ENCODE assay signal across 8 mouse cellular contexts in the genomic region with DNA sequence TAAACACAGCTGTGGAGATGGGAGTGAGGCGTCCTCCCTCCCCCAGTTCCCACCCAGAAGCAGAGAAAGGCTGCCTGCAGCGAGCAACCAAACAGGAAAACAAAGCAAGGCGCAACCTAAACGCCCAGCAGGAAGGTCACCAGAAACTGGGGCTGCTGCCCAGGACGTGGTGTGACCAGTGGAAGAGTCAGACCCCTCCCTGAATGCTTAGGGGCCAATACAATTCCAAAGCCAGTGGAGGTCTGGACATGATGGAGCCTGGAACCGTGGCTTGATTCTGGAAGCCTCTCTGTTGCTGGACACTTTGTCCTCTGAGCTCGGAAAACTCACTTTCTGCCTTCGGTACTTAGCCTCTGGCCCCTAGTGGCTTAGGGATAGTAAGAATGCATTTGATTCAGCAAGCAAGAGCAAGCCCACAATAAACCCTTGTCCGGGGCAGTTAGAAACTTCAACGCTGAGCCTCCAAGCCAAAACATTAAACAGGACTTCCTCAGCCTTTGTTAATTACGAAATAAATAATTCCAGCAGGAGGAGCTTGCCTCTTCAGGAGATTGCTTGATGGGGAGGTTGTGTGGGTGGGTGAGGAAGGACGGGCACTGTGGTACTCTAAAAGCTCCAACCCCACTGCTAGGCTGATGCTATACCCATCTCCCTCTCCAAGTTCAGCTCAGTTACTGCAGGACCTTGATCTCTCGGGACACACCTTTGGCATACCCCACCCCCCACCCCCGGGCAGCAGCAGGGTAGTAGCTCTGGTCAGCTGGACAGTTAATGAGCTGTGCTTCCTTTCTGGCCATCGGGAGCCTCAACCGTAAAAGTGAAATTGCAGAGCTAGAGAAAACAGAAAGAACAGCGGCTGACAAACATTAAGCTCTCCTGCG. TPM values are rescaled to one million over a fixed set of nuclear protein-coding genes. Genes with fewer than 3 reads are reported as not detected.
DNase-seq lines count a peak whose midpoint lies in the region; ATAC-seq lines count a peak whose summit lies in the region.

No protein-coding gene starts in this region.

- H3K9ac ChIP-seq in embryonic facial prominence, embryonic 12.5 days = 0 out of 2 replicates have a peak overlapping the region, but pooled peaks have one; percentile 19
- peak overlapping the region; percentile 56 for H3K9ac ChIP-seq in heart, embryonic 14.5 days (ENCODE audit: low read length)
- peak overlapping the region; percentile 62 for H3K9ac ChIP-seq in kidney, embryonic 16.5 days (replicated peaks; ENCODE audit: low read length)
- H3K9ac ChIP-seq in stomach, embryonic 16.5 days (ENCODE audit: low read length) = peak overlapping the region; percentile 63

- 6% methylated on average over 18 of the region's 18 CpGs for WGBS in embryonic facial prominence, embryonic 12.5 days
- WGBS in heart, embryonic 14.5 days = 10% methylated on average over 18 of the region's 18 CpGs
- 1% methylated on average over 18 of the region's 18 CpGs for WGBS in kidney, embryonic 16.5 days
- 10% methylated on average over 18 of the region's 18 CpGs for WGBS in stomach, embryonic 16.5 days

- 0 out of 2 replicates have a peak, but pooled peaks have one; percentile 36 for ATAC-seq in embryonic facial prominence, embryonic 12.5 days (ENCODE audit: insufficient number of reproducible peaks, insufficient read depth, low FRiP score, low TSS enrichment)
- 0 out of 2 replicates have a peak, but pooled peaks have one; percentile 24 for ATAC-seq in heart, embryonic 14.5 days (ENCODE audit: insufficient number of reproducible peaks, insufficient read depth, low FRiP score, low read depth)
- peak; percentile 89 for ATAC-seq in kidney, embryonic 16.5 days (ENCODE audit: low FRiP score, low TSS enrichment)
- peak; percentile 36 for ATAC-seq in stomach, embryonic 16.5 days (ENCODE audit: insufficient read depth, low FRiP score)
- no peak for ATAC-seq in erythroblast, adult 5-6 weeks (replicated peaks; ENCODE audit: low FRiP score, poor library complexity, severe bottlenecking)

- no peaks in the 10 kb centered on the region for H3K27me3 ChIP-seq in embryonic facial prominence, embryonic 12.5 days
- no peaks in the 10 kb centered on the region for H3K27me3 ChIP-seq in heart, embryonic 14.5 days (ENCODE audit: control insufficient read depth, insufficient read depth, low read length)
- H3K27me3 ChIP-seq in kidney, embryonic 16.5 days (ENCODE audit: insufficient read depth, low read length) = no peaks in the 10 kb centered on the region
- H3K27me3 ChIP-seq in stomach, embryonic 16.5 days (ENCODE audit: control insufficient read depth, insufficient read depth, low read length) = no peaks in the 10 kb centered on the region

- H3K9me3 ChIP-seq in embryonic facial prominence, embryonic 12.5 days = no peaks in the 10 kb centered on the region
- H3K9me3 ChIP-seq in heart, embryonic 14.5 days (ENCODE audit: control insufficient read depth, low read length) = no peaks in the 10 kb centered on the region
- no peaks in the 10 kb centered on the region for H3K9me3 ChIP-seq in kidney, embryonic 16.5 days (ENCODE audit: low read length)
- no peaks in the 10 kb centered on the region for H3K9me3 ChIP-seq in stomach, embryonic 16.5 days (replicated peaks; ENCODE audit: control insufficient read depth, low read length)

- H3K27ac ChIP-seq in embryonic facial prominence, embryonic 12.5 days = peak overlapping the region; percentile 92
- peak overlapping the region; percentile 89 to 94 for H3K27ac ChIP-seq in heart, embryonic 14.5 days (replicated peaks in 1 of 2; ENCODE audit: control insufficient read depth in 1 of 2, insufficient read depth in 1 of 2, low read depth in 2 of 2, low read length in 2 of 2)
- peak overlapping the region; percentile 99 for H3K27ac ChIP-seq in kidney, embryonic 16.5 days (ENCODE audit: low read length)
- H3K27ac ChIP-seq in stomach, embryonic 16.5 days (ENCODE audit: low read length) = peak overlapping the region; percentile 94

- intact Hi-C loops in left cerebral cortex, postnatal 36 days (cut with DNase I) = no loop called here

- peak; percentile 11 to 31 for DNase-seq in left cerebral cortex, postnatal 36 days (ENCODE audit: low spot score in 2 of 2)
- no peak for DNase-seq in left cerebral cortex, adult 8-10 months (ENCODE audit: low spot score in 2 of 2)
- DNase-seq in lung, postnatal 14 days = peak; percentile 80

- H3K36me3 ChIP-seq in embryonic facial prominence, embryonic 12.5 days = no peaks in the 10 kb centered on the region
- H3K36me3 ChIP-seq in heart, embryonic 14.5 days (ENCODE audit: control insufficient read depth, insufficient read depth, low read length) = no peaks in the 10 kb centered on the region
- H3K36me3 ChIP-seq in kidney, embryonic 16.5 days (ENCODE audit: insufficient read depth, low read length) = no peaks in the 10 kb centered on the region
- no peaks in the 10 kb centered on the region for H3K36me3 ChIP-seq in stomach, embryonic 16.5 days (ENCODE audit: control insufficient read depth, insufficient read depth, low read length)

- H3K4me2 ChIP-seq in embryonic facial prominence, embryonic 12.5 days (replicated peaks) = peak overlapping the region; percentile 38
- peak overlapping the region; percentile 56 for H3K4me2 ChIP-seq in heart, embryonic 14.5 days (ENCODE audit: low read length)
- H3K4me2 ChIP-seq in kidney, embryonic 16.5 days (replicated peaks; ENCODE audit: low read depth, low read length) = peak overlapping the region; percentile 53
- peak overlapping the region; percentile 52 for H3K4me2 ChIP-seq in stomach, embryonic 16.5 days (ENCODE audit: low read depth, low read length)

- H3K4me1 ChIP-seq in embryonic facial prominence, embryonic 12.5 days = peaks cover 27% of the 10 kb centered on the region
- peaks cover 12 to 20% of the 10 kb centered on the region in 2 experiments for H3K4me1 ChIP-seq in heart, embryonic 14.5 days (ENCODE audit: control insufficient read depth in 2 of 2, insufficient read depth in 2 of 2, low read length in 2 of 2)
- H3K4me1 ChIP-seq in kidney, embryonic 16.5 days (ENCODE audit: insufficient read depth, low read length) = peaks cover 46% of the 10 kb centered on the region
- H3K4me1 ChIP-seq in stomach, embryonic 16.5 days (ENCODE audit: control insufficient read depth, insufficient read depth, low read length) = peaks cover 30% of the 10 kb centered on the region

- H3K4me3 ChIP-seq in embryonic facial prominence, embryonic 12.5 days = peak overlapping the region; percentile 8; the same call in 1 of the 2 replicates
- H3K4me3 ChIP-seq in heart, embryonic 14.5 days (ENCODE audit: control insufficient read depth in 1 of 2, insufficient read depth in 1 of 2, low read depth in 1 of 2, low read length in 2 of 2) = peak overlapping the region in 1 of 2 experiments; percentile 17; a peak in 1 of 4 replicates
- H3K4me3 ChIP-seq in kidney, embryonic 16.5 days (ENCODE audit: low read length) = peak overlapping the region; percentile 31
- peak overlapping the region; percentile 30 for H3K4me3 ChIP-seq in stomach, embryonic 16.5 days (replicated peaks; ENCODE audit: low read length)

RNA-seq across cellular contexts. Expression of a gene that starts 5.0 kb away (rescaled TPM):
- 10 to 100 TPM; 47.8 to 52.1 TPM for total RNA-seq in left cerebral cortex, postnatal 36 days (2021)
- total RNA-seq in left cerebral cortex, adult 8-10 months (2022) = 10 to 100 TPM; 62.4 to 63.9 (median 63.7) TPM
- polyA plus RNA-seq in embryonic facial prominence, embryonic 12.5 days (2016; fragmentation: Nextera tagmentation; extraction: Ambion mirVana) = 15.6 and 17.3 TPM in 2 replicates
- 13.6 and 16.6 TPM in 2 replicates for polyA plus RNA-seq in heart, embryonic 14.5 days (2014; fragmentation: Nextera tagmentation; extraction: Ambion mirVana)
- 25.1 and 29.5 TPM in 2 replicates for polyA plus RNA-seq in kidney, embryonic 16.5 days (2015; fragmentation: Nextera tagmentation; extraction: Ambion mirVana)
- polyA plus RNA-seq in stomach, embryonic 16.5 days (2015; fragmentation: Nextera tagmentation; extraction: Ambion mirVana) = 18.5 and 21.8 TPM in 2 replicates
- 161 and 177 TPM in 2 replicates for total RNA-seq in erythroblast, adult 5-6 weeks (2015; ENCODE audit: low replicate concordance)
- 208 and 251 TPM in 2 replicates for total RNA-seq in erythroblast, adult 5-6 weeks (2017; ENCODE audit: low replicate concordance)

RNA-seq across cellular contexts. Expression of a gene that starts 14.6 kb away (rescaled TPM):
- 10 to 100 TPM; 33.2 to 39.4 TPM for total RNA-seq in left cerebral cortex, postnatal 36 days (2021)
- total RNA-seq in left cerebral cortex, adult 8-10 months (2022) = 10 to 100 TPM; 32.9 to 51.1 (median 37.6) TPM
- polyA plus RNA-seq in embryonic facial prominence, embryonic 12.5 days (2016; fragmentation: Nextera tagmentation; extraction: Ambion mirVana) = 80.2 and 86.9 TPM in 2 replicates
- 272 and 281 TPM in 2 replicates for polyA plus RNA-seq in heart, embryonic 14.5 days (2014; fragmentation: Nextera tagmentation; extraction: Ambion mirVana)
- polyA plus RNA-seq in kidney, embryonic 16.5 days (2015; fragmentation: Nextera tagmentation; extraction: Ambion mirVana) = 246 and 270 TPM in 2 replicates
- polyA plus RNA-seq in stomach, embryonic 16.5 days (2015; fragmentation: Nextera tagmentation; extraction: Ambion mirVana) = 95.8 and 106 TPM in 2 replicates
- 2.7 TPM in 1 of 2 replicates, not detected in the other for total RNA-seq in erythroblast, adult 5-6 weeks (2015; ENCODE audit: low replicate concordance)
- not detected in 2 replicates for total RNA-seq in erythroblast, adult 5-6 weeks (2017; ENCODE audit: low replicate concordance)

RNA-seq across cellular contexts. Expression of a gene that starts 22.3 kb away (rescaled TPM):
- total RNA-seq in left cerebral cortex, postnatal 36 days (2021) = 10 to 100 TPM; 62.0 to 63.0 TPM
- total RNA-seq in left cerebral cortex, adult 8-10 months (2022) = 10 to 100 TPM; 56.7 to 70.0 (median 65.8) TPM
- polyA plus RNA-seq in embryonic facial prominence, embryonic 12.5 days (2016; fragmentation: Nextera tagmentation; extraction: Ambion mirVana) = 93.6 and 99.3 TPM in 2 replicates
- polyA plus RNA-seq in heart, embryonic 14.5 days (2014; fragmentation: Nextera tagmentation; extraction: Ambion mirVana) = 111 and 123 TPM in 2 replicates
- 154 TPM in 2 replicates for polyA plus RNA-seq in kidney, embryonic 16.5 days (2015; fragmentation: Nextera tagmentation; extraction: Ambion mirVana)
- 133 and 141 TPM in 2 replicates for polyA plus RNA-seq in stomach, embryonic 16.5 days (2015; fragmentation: Nextera tagmentation; extraction: Ambion mirVana)
- total RNA-seq in erythroblast, adult 5-6 weeks (2015; ENCODE audit: low replicate concordance) = 83.8 and 91.5 TPM in 2 replicates
- total RNA-seq in erythroblast, adult 5-6 weeks (2017; ENCODE audit: low replicate concordance) = 25.0 and 31.3 TPM in 2 replicates

RNA-seq across cellular contexts. Expression of a gene that starts 29.1 kb away (rescaled TPM):
- total RNA-seq in left cerebral cortex, postnatal 36 days (2021) = 1 to 10 TPM; 4.3 to 8.4 TPM
- total RNA-seq in left cerebral cortex, adult 8-10 months (2022) = 10 to 100 TPM; 11.1 to 12.2 (median 11.6) TPM
- 7.7 and 8.0 TPM in 2 replicates for polyA plus RNA-seq in embryonic facial prominence, embryonic 12.5 days (2016; fragmentation: Nextera tagmentation; extraction: Ambion mirVana)
- polyA plus RNA-seq in heart, embryonic 14.5 days (2014; fragmentation: Nextera tagmentation; extraction: Ambion mirVana) = 5.8 and 9.5 TPM in 2 replicates
- polyA plus RNA-seq in kidney, embryonic 16.5 days (2015; fragmentation: Nextera tagmentation; extraction: Ambion mirVana) = 30.5 and 39.5 TPM in 2 replicates
- 23.5 and 28.0 TPM in 2 replicates for polyA plus RNA-seq in stomach, embryonic 16.5 days (2015; fragmentation: Nextera tagmentation; extraction: Ambion mirVana)
- 2.3 and 17.7 TPM in 2 replicates for total RNA-seq in erythroblast, adult 5-6 weeks (2015; ENCODE audit: low replicate concordance)
- total RNA-seq in erythroblast, adult 5-6 weeks (2017; ENCODE audit: low replicate concordance) = 1.5 and 6.0 TPM in 2 replicates

RNA-seq across cellular contexts. Expression of a gene that starts 47.6 kb away (rescaled TPM):
- under 1 TPM; 0.42 to 0.84 TPM for total RNA-seq in left cerebral cortex, postnatal 36 days (2021)
- under 1 TPM; 0.25 to 0.55 (median 0.35) TPM for total RNA-seq in left cerebral cortex, adult 8-10 months (2022)
- 1.4 and 2.0 TPM in 2 replicates for polyA plus RNA-seq in embryonic facial prominence, embryonic 12.5 days (2016; fragmentation: Nextera tagmentation; extraction: Ambion mirVana)
- 0.51 and 1.1 TPM in 2 replicates for polyA plus RNA-seq in heart, embryonic 14.5 days (2014; fragmentation: Nextera tagmentation; extraction: Ambion mirVana)
- 1.7 and 3.2 TPM in 2 replicates for polyA plus RNA-seq in kidney, embryonic 16.5 days (2015; fragmentation: Nextera tagmentation; extraction: Ambion mirVana)
- polyA plus RNA-seq in stomach, embryonic 16.5 days (2015; fragmentation: Nextera tagmentation; extraction: Ambion mirVana) = 0.70 and 1.2 TPM in 2 replicates
- total RNA-seq in erythroblast, adult 5-6 weeks (2015; ENCODE audit: low replicate concordance) = 0.96 TPM in 1 of 2 replicates, not detected in the other
- total RNA-seq in erythroblast, adult 5-6 weeks (2017; ENCODE audit: low replicate concordance) = 2.2 and 5.4 TPM in 2 replicates

Comparison
In these comparisons a context has a peak if more than half of its experiments do, and no peak if none do; other contexts are left out.
1. DNase-seq: peak in left cerebral cortex, postnatal 36 days (2 of 2) and lung, postnatal 14 days (single experiment); none in left cerebral cortex, adult 8-10 months (0 of 2).
2. Peak in every context shown above with its lines, with median percentiles within 50 percentile points of each other: H3K27ac ChIP-seq, H3K4me2 ChIP-seq and H3K9ac ChIP-seq.